Mouse (Mus musculus) embryonic facial prominence, embryonic 13.5 days (tissue): ENCODE results near the gene Ccnd1. TPM values are rescaled to one million over a fixed set of nuclear protein-coding genes. Genes with fewer than 3 reads are reported as not detected.

Source experiments
- ATAC-seq: fragments of 200-750 bp; cut with Nextera tagmentation; 2 replicates; pipeline ENCODE4 v1.8.0; 2017; ENCODE audit warnings: low read depth; ENCODE audit not compliant: insufficient number of reproducible peaks, insufficient read depth, low FRiP score, low TSS enrichment
- H3K27ac ChIP-seq: fragments of 300-500 bp; sonication (generic); 2 replicates; pipeline ENCODE4 v1.5.1; 2015; ENCODE audit warnings: moderate library complexity, mild to moderate bottlenecking, inconsistent platforms
- H3K27me3 ChIP-seq: fragments of 300-500 bp; sonication (generic); 2 replicates; pipeline ENCODE4 v1.6.1; 2015; ENCODE audit warnings: mild to moderate bottlenecking, inconsistent platforms
- H3K36me3 ChIP-seq: fragments of 300-500 bp; sonication (generic); 2 replicates; pipeline ENCODE4 v1.6.1; 2015; ENCODE audit warnings: mild to moderate bottlenecking, inconsistent platforms
- H3K4me1 ChIP-seq: fragments of 300-500 bp; sonication (generic); 2 replicates; pipeline ENCODE4 v1.6.1; 2015; ENCODE audit warnings: inconsistent platforms
- H3K4me2 ChIP-seq: fragments of 300-500 bp; sonication (generic); 2 replicates; pipeline ENCODE4 v1.6.1; 2015; ENCODE audit warnings: moderate library complexity, mild to moderate bottlenecking, inconsistent platforms
- H3K4me3 ChIP-seq: fragments of 300-500 bp; sonication (generic); 2 replicates; pipeline ENCODE4 v1.5.1; 2015; ENCODE audit warnings: mild to moderate bottlenecking, inconsistent platforms
- H3K9ac ChIP-seq: fragments of 300-500 bp; sonication (generic); 2 replicates; pipeline ENCODE4 v1.6.1; 2015; ENCODE audit warnings: mild to moderate bottlenecking, inconsistent platforms
- H3K9me3 ChIP-seq: fragments of 300-500 bp; sonication (generic); 2 replicates; pipeline ENCODE4 v1.6.1; 2016; ENCODE audit warnings: inconsistent platforms
- WGBS: fragments of 180-500 bp; shearing (Covaris S2); methylation state at CpG from one replicate; pipeline ENCODE4 v1.1.7; 2015; ENCODE audit warnings: mixed read lengths; 5-methylcytosine and 5-hydroxymethylcytosine counted together
- polyA plus RNA-seq: library from polyadenylated mRNA; unstranded; fragments of >200 nt; fragmentation: Nextera tagmentation; extraction: Ambion mirVana; gene quantifications from 2 replicates; pipeline ENCODE4 v1.2.1, GENCODE M21; 2015

The Ccnd1 gene
- polyA plus RNA-seq, 1 experiment from 2014 or later = 127 TPM

DNA sequence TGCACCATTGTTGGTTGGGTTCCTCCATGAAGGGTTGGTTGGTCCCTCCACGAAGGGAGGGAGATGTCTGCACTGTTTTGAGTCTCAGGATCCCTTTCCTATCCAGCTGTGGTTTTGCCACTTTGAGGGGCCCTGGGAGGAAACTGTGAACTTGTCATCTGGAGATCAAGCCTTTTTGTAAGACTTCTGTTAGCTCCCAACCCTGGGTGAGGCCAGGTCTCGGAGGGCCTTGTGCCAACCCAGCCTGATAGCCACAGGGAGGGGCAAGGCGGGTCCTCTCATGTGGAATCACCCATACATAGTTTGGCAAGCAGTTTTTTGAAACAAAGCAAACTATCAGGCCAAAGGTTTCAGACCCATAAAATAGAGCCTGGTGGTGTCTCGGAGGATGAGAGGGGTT, 24.6 kb upstream of the Ccnd1 start:
- Histone ChIP-seq H3K36me3 (no peaks in the 10 kb centered on the region), H3K4me1 (0 out of 2 replicates have a peak, but pooled peaks cover 3% of the 10 kb centered on the region), H3K27ac (no peak overlapping the region), H3K27me3 (no peaks in the 10 kb centered on the region), H3K9ac (no peak overlapping the region), H3K9me3 (no peaks in the 10 kb centered on the region), H3K4me3 (no peak overlapping the region), H3K4me2 (no peak overlapping the region)
- WGBS = 85% methylated on average over 4 of the region's 4 CpGs
- ATAC-seq = no peak

GRCm38 (mm10) chr7:144963911-144964310, 24.2 kb upstream of the Ccnd1 start:
- WGBS = 100% methylated on average over 1 of the region's 1 CpGs

DNA sequence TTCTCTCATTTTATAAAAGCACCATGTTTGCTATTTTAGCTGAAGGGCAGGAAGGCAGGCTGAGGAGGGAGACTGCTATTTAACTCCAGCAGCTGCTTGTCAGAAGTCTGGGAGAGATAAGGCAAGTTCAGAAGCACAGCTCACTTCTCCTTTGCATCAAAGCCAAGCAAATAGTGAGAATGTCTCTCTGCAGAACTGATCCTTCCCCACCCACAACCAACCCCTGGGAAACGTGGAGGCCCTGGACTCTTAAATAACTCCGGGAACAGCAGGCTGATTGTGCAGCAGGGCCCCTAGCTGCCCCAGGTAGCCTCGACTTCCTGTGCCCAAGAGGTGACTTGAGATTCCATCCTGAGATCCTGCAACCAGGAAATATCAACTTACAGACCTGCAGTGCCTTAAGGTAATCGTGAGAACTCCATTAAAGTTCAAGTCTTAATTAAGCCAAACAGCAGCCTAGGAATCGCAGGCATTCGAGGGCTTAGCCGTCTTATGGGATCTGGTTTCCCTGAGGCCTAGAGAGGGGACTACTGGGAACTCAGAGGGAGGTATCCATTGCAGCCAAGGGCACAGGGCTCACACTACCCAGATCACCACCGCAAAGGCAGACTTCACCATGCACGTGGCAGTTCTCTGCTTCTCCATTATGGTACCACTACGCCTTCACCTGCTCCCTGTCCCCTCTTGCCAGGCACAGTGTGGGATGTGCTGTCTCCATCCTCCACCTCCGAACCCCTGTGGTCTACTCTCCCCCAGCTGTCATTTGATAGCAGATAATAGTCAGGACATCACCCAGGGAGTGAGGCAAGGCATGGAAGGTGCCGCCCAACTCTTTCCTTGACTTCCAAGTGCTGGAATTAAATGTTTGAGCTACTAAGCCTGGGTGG, 19.0 kb upstream of the Ccnd1 start:
- no peak overlapping the region for H3K9ac ChIP-seq
- no peaks in the 10 kb centered on the region for H3K9me3 ChIP-seq
- WGBS = 22% methylated on average over 12 of the region's 12 CpGs
- H3K4me3 ChIP-seq = no peak overlapping the region
- no peaks in the 10 kb centered on the region for H3K36me3 ChIP-seq
- H3K27me3 ChIP-seq = no peaks in the 10 kb centered on the region
- ATAC-seq = peak; percentile 49; the same call in 1 of the 2 replicates
- H3K4me2 ChIP-seq = no peak overlapping the region
- peak overlapping the region; percentile 71 for H3K27ac ChIP-seq
- H3K4me1 ChIP-seq = peaks cover 19% of the 10 kb centered on the region

More at GRCm38 (mm10) chr7:144963911-144964310, 24.2 kb upstream of the Ccnd1 start:
- Histone ChIP-seq H3K4me3 (no peak overlapping the region), H3K27ac (no peak overlapping the region), H3K9me3 (no peaks in the 10 kb centered on the region), H3K9ac (no peak overlapping the region), H3K36me3 (no peaks in the 10 kb centered on the region), H3K4me2 (no peak overlapping the region), H3K4me1 (peaks cover 6% of the 10 kb centered on the region), H3K27me3 (no peaks in the 10 kb centered on the region)
- no peak for ATAC-seq

- Histone ChIP-seq H3K27me3 (peaks cover 16% of the 10 kb centered on the region), H3K9me3 (no peaks in the 10 kb centered on the region), H3K27ac (no peak overlapping the region; the same call in 1 of the 2 replicates), H3K4me2 (peak overlapping the region; percentile 93), H3K9ac (peak overlapping the region; percentile 53), H3K4me3 (peak overlapping the region; percentile 67), H3K4me1 (peaks cover 49% of the 10 kb centered on the region), H3K36me3 (no peaks in the 10 kb centered on the region)
- under 1% methylated on average over 45 of the region's 45 CpGs for WGBS
- ATAC-seq = no peak
These were observed 3.5 kb upstream of the Ccnd1 start for GRCm38 (mm10) chr7:144943254-144943653.

DNA sequence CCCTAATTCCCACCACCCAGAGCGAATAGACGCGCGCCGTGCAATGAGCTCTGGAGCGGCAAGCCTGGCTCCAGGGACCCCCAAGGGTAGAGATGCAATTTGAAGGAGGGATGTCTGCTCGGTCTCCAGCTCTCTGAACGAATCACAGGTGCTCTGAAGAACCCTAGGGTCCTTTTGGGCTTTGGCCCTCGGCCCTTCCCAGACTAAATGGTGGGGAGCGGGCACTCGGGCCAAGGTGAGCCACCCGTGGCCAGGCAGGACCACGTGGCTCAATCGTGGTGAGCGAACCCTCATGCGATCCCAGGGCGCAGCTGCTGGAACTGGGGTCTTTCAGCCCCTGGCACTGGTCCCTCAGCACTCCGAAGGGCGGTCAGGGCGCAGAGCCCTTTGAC, 3.0 kb upstream of the Ccnd1 start:
- peak overlapping the region; percentile 92; the same call in 1 of the 2 replicates for H3K27ac ChIP-seq
- peaks cover 18% of the 10 kb centered on the region for H3K27me3 ChIP-seq
- no peak for ATAC-seq
- peak overlapping the region; percentile 93 for H3K4me2 ChIP-seq
- peak overlapping the region; percentile 53 for H3K9ac ChIP-seq
- peaks cover 50% of the 10 kb centered on the region for H3K4me1 ChIP-seq
- under 1% methylated on average over 20 of the region's 20 CpGs for WGBS
- H3K36me3 ChIP-seq = no peaks in the 10 kb centered on the region
- no peaks in the 10 kb centered on the region for H3K9me3 ChIP-seq
- H3K4me3 ChIP-seq = peak overlapping the region; percentile 67

DNA sequence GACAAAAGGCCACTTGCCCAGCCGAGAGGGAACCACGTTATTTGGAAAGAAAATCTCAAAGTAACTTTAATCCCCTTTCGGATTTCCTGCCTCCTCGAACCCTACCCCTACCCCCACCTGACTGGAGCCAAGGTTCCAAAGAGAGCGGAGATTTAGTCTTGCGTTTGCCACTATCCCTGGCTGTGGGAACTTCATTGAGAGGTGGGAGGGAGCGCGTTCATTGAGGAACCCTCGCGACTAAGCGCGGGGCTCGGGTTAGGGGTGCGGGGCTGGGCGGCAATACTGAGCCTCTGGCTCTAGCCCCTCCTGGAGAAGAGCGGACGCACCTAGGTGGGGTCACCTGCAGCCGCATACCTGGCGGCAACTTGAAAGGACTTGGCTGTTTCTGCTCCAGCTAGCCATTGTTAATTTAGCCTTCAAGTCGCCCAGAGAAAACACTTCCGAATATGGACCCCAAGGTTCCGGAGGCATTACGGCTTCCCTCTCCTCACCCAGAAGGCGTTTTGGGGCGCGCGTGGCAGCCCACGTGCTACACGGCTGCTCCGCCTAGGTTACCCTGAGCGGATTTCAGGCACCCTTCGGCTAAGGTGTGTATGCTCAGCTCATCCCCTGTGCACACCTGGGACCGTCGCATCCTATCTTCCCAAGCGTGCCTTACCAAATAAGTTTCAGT, 2.5 kb upstream of the Ccnd1 start:
- ATAC-seq = no peak
- Histone ChIP-seq H3K36me3 (peaks cover 1% of the 10 kb centered on the region), H3K9me3 (no peaks in the 10 kb centered on the region), H3K4me2 (peak overlapping the region; percentile 93), H3K27me3 (peaks cover 18% of the 10 kb centered on the region), H3K4me1 (peaks cover 56% of the 10 kb centered on the region), H3K4me3 (peak overlapping the region; percentile 67), H3K27ac (peak overlapping the region; percentile 92), H3K9ac (peak overlapping the region; percentile 53)
- WGBS = 1% methylated on average over 35 of the region's 35 CpGs

DNA sequence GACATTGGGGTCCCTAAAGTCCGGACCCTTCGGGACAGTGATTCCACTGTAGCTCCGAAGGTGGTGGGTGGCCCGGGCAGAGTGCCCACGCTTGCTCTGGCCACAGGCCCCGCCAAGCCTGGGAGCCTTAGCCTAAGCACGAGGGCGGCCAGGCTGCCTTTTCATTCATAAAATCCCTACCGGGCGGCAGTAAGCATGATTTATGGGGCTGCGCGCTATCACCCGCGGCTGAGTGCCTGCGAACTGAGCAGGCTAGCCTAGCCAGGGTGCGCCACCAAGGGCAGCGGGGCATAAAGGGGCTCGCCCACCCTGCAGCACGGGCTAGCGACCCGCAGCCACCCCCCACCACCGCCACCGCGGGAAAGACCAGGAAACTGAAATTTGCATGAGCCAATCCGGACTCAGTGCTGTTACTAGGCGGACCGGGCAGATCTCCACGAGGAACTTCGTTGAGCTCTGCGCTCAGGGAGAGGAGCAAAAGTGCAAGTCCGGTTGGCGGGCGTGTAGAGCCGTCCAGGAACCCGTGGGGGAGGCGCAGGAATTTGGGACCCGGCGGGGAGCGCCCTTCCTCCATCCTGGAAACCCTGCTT, 1.6 kb upstream of the Ccnd1 start:
- Histone ChIP-seq H3K9me3 (no peaks in the 10 kb centered on the region), H3K4me2 (peak overlapping the region; percentile 93), H3K36me3 (peaks cover 10% of the 10 kb centered on the region), H3K4me1 (peaks cover 63% of the 10 kb centered on the region), H3K4me3 (peak overlapping the region; percentile 67), H3K27ac (peak overlapping the region; percentile 92), H3K9ac (peak overlapping the region; percentile 76), H3K27me3 (peaks cover 18% of the 10 kb centered on the region)
- under 1% methylated on average over 39 of the region's 39 CpGs for WGBS
- ATAC-seq = peak; percentile 68

DNA sequence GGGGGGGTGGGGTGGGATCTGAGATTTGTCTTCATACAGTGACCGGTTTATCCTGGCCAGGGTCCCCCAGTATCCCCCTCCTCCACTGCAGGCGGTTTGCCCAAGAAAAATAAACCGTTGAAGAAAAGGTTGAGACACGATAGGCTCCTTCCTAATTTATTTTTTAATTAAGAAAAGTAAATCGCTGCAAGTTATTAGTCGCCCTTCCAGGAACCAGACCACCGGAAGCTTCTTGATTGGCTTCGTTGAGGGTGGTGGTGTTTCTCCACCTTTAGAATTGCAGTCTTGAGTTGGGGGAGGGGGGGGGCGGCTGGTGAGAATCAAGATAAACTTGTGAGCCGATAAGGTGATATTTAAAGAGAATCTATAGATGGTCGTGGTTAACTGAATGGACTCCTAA, 860 bp upstream of the Ccnd1 start:
- H3K9me3 ChIP-seq = no peaks in the 10 kb centered on the region
- H3K4me1 ChIP-seq = peaks cover 69% of the 10 kb centered on the region
- 1% methylated on average over 11 of the region's 11 CpGs for WGBS
- peak overlapping the region; percentile 93 for H3K4me2 ChIP-seq
- H3K27ac ChIP-seq = peak overlapping the region; percentile 92; the same call in 1 of the 2 replicates
- H3K4me3 ChIP-seq = peak overlapping the region; percentile 67
- peaks cover 18% of the 10 kb centered on the region for H3K27me3 ChIP-seq
- ATAC-seq = no peak
- H3K36me3 ChIP-seq = peaks cover 17% of the 10 kb centered on the region
- no peak overlapping the region for H3K9ac ChIP-seq

DNA sequence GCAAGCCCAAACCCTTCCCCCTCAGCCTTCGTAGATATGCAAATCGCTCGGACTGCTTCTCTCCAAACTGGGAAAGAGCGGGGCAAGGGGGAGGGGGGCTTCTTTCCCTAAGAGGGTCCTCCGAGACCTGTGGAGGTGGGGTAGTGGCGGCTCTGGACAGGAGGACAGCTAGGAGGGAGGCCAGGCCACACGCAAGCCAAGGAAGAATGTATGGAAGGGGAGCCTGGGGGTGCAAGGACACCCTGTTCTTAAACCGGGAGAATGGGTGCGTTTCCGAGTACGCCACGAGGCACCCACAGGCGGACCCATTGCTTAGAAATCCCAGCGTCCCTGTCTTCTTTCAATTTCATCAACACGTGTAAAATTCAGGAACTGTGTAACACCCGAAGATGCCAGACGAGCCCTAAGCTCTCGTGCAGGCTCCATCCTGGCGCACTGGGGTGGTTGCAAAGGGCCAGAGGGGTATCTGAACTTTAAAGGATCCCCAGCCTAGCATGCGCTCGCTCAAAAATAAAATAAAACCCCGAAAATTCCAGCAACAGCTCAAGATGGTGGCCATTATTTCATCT, 362 bp upstream of the Ccnd1 start:
- peaks cover 22% of the 10 kb centered on the region for H3K36me3 ChIP-seq
- peak overlapping the region; percentile 93 for H3K4me2 ChIP-seq
- ATAC-seq = 0 out of 2 replicates have a peak, but pooled peaks have one; percentile 10
- peak overlapping the region; percentile 67 for H3K4me3 ChIP-seq
- peaks cover 68% of the 10 kb centered on the region for H3K4me1 ChIP-seq
- WGBS = under 1% methylated on average over 22 of the region's 22 CpGs
- no peaks in the 10 kb centered on the region for H3K9me3 ChIP-seq
- peak overlapping the region; percentile 87 for H3K27ac ChIP-seq
- H3K9ac ChIP-seq = peak overlapping the region; percentile 86
- H3K27me3 ChIP-seq = peaks cover 18% of the 10 kb centered on the region

- H3K4me3 ChIP-seq = peak overlapping the region; percentile 67
- H3K4me2 ChIP-seq = peak overlapping the region; percentile 93
- H3K27ac ChIP-seq = peak overlapping the region; percentile 87
- under 1% methylated on average over 32 of the region's 32 CpGs for WGBS
- ATAC-seq = no peak
- H3K36me3 ChIP-seq = peaks cover 35% of the 10 kb centered on the region
- H3K9me3 ChIP-seq = no peaks in the 10 kb centered on the region
- peaks cover 67% of the 10 kb centered on the region for H3K4me1 ChIP-seq
- peaks cover 18% of the 10 kb centered on the region for H3K27me3 ChIP-seq
- peak overlapping the region; percentile 86 for H3K9ac ChIP-seq
These were observed 923 bp downstream of the Ccnd1 start for GRCm38 (mm10) chr7:144938661-144939343.
